Mouse (Mus musculus) heart, adult 8-10 months (tissue): ENCODE measurements around the gene Gpx7. TPM values are rescaled to one million over a fixed set of nuclear protein-coding genes. Genes with fewer than 3 reads are reported as not detected.

Source experiments
- total RNA-seq, 4 experiments: library from RNA; stranded (reverse); gene quantifications; 2 replicates each; pipeline ENCODE4 v1.2.4; 2022

The Gpx7 gene
- total RNA-seq, 4 experiments from 2014 or later = 4.4 to 9.5 (median 6.3) TPM

Other genes with a start within 250 kb of the Gpx7 start
- gene Echdc2, start 241.5 kb downstream of the Gpx7 start, total RNA-seq = 10 to 100 TPM; 33.6 to 45.8 (median 37.9) TPM
- gene Zyg11a, start 188.9 kb downstream of the Gpx7 start, total RNA-seq = under 1 TPM in 2 of 4 experiments, not detected in 2; 0.13 to 0.20 TPM
- gene Zyg11b, start 105.9 kb downstream of the Gpx7 start, total RNA-seq = 10 to 100 TPM; 38.1 to 41.9 (median 40.5) TPM
- 10 to 100 TPM; 31.0 to 45.6 (median 36.2) TPM for gene Coa7, start 78.8 kb downstream of the Gpx7 start, total RNA-seq
- not detected for gene Shisal2a, start 23.6 kb downstream of the Gpx7 start, total RNA-seq
- 10 to 100 TPM; 14.6 to 25.2 (median 18.6) TPM for gene Tut4, start 52.5 kb upstream of the Gpx7 start, total RNA-seq
- 10 to 100 TPM; 12.3 to 16.5 (median 13.5) TPM for gene Prpf38a, start 172.4 kb upstream of the Gpx7 start, total RNA-seq
- under 1 TPM in 1 of 4 experiments, not detected in 3; 0.40 TPM for gene Orc1, start 172.5 kb upstream of the Gpx7 start, total RNA-seq
- 10 to 100 TPM; 15.4 to 15.8 (median 15.8) TPM for gene Cc2d1b, start 213.0 kb upstream of the Gpx7 start, total RNA-seq